Mouse (Mus musculus): Measurements from ENCODE around the gene Naa38. TPM values are rescaled to one million over a fixed set of nuclear protein-coding genes. Genes with fewer than 3 reads are reported as not detected.

Naa38 gene
- total RNA-seq, 1 experiment from 2014 or later = 93.2 TPM

DNA sequence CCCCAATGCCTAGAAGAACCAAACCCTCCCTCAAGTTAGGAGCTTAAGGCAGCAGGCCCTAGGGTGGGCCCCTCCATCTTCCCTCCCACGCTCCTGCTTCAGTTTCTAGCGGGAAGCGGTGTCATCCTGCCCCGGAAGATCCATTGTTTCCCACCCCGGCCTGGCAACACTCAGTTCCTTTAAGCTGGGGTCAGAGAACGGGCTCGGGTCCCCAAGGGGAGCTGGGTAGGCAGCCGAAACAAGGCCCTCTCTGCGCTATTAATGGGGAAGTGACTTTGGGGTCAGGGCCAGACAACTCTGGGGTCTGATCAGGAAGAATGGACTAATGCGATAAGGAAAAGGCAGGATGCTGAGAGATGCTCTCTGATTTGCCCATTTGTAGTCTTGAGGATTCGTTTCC is 1.5 kb downstream of the Naa38 start:
- peak in 1 of 2 experiments; percentile 4; a peak in 1 of 4 replicates for ATAC-seq (replicated peaks in 1 of 2; ENCODE audit: insufficient read depth in 1 of 2, low FRiP score in 2 of 2, low TSS enrichment in 1 of 2, low read depth in 1 of 2, poor library complexity in 2 of 2, severe bottlenecking in 2 of 2)

DNA sequence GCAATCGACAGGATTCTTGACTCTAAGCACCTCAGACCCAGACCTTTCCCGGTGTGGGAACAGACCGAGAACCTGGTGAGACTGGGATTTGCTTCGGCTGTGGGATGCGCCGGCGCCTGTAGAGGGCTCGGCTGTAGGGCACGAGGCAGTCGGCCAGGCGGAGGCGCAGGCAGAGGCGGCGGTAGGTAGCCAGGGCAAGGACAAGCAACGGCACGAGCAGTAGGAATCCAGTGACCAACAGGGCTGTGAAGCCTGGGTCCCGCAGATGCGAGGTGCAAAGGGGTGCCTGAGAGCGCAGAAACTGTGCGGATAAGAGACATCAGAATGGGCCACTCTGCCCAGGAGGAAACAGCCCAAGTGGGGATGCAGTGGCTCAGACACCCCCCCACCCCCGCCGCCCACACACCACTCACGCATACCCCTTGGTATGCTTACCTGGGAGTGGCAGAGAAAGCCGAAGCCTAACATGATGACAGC is 2.3 kb downstream of the Naa38 start:
- ATAC-seq (replicated peaks in 1 of 2; ENCODE audit: insufficient read depth in 1 of 2, low FRiP score in 2 of 2, low TSS enrichment in 1 of 2, low read depth in 1 of 2, poor library complexity in 2 of 2, severe bottlenecking in 2 of 2) = no peak

DNA sequence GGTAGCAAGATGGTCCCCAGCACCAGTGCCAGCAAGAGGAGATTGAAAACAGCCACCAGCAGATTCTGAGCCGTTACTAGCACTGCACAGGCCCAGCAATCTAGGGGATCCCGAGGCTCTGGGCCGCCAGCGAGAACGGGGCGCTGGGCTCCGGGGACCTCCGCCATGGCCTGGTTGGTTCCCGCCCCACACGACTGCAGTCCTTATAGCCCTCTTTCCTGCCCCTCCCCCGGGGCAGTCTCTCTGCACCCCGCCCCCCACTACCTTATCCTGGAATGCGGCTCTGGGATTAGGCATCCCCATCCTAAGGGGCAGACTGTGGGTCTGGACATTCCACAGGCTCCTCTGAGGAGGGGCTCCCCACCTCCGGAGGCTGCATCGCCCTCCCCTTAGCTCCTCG is 2.8 kb downstream of the Naa38 start, which contains the start of gene Tmem88:
Gene Tmem88, minus strand, starts transcription at position 176 of the 400 bp plus-strand sequence.
- no peak for ATAC-seq (replicated peaks in 1 of 2; ENCODE audit: insufficient read depth in 1 of 2, low FRiP score in 2 of 2, low TSS enrichment in 1 of 2, low read depth in 1 of 2, poor library complexity in 2 of 2, severe bottlenecking in 2 of 2)

DNA sequence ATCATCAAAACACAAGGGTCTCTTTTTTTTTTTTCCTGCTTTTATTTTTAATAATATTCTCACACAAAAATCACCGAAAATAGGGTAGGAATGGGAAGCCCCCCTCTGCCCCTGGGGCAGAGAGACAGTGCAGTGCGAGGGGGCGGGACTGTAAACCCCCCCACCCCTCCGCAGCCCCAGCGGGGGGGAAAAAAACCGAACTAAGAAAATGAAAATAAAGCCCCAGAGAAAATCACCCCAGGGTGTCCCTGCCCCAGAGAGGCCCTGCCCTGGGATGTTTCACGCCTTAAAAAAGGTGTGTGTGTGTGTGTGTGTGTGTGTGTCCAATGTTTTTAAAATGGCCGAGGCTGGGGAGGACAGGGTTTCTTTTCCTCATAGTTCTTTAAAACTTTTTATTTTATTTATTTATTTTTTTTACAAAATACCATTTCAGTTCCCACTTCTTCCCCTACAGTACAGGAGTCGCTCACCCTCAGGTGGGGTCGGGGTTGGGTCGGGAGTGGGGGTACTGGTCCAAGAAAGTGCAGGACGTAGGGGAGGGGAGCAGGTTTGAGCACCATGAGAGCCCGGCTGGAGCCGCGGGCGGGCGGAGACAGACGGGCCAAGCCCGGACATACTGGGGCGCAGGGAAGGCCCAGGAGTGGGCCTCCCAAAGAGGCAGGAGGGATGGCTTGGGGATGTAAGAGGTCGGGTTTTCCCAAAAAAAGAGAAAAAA is 3.4 kb downstream of the Naa38 start:
- no peak for ATAC-seq (replicated peaks in 1 of 2; ENCODE audit: insufficient read depth in 1 of 2, low FRiP score in 2 of 2, low TSS enrichment in 1 of 2, low read depth in 1 of 2, poor library complexity in 2 of 2, severe bottlenecking in 2 of 2)

DNA sequence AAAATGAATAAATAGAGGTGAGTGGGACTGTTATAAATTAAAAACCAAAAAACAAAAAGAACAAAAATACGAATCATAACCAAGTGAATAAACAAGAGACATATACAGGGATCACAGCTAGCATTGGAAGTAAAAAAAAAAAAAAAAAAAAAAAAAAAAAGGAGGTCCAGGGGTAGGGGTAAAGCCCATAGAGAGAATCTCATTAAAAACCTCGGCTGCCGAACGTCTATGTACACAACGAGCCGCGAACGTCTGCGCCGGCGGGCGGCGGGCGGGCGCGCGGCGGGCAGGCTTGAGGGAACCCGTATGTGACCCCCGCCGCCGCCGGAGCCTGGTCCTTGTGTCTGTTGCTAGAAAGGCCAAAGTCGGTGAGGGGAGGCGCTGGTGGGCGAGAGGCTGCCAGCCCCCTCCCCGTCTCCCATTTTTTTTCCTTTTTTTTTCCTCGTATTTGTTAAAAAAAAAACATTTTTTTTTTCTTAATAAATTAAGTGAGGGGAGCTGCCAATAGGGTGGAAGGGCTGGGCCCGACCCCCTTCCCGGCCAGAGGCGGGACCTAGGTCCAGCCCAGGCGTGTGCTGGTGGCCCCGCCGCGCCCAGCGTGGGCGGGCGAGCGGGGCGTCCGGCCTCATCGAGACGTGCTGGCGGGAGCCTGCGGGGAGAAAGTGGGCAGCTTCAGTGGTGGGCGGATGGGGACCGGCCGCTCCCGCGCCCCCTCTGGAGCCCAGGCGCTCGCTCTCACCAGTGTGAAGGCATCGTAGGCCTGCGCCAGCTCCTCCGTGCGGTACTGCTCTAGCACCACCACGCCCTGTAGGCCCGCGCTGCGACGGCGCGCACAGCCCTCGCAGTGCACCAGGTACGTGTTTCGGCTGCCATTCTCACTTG is 4.2 kb downstream of the Naa38 start:
- no peak for ATAC-seq (replicated peaks in 1 of 2; ENCODE audit: insufficient read depth in 1 of 2, low FRiP score in 2 of 2, low TSS enrichment in 1 of 2, low read depth in 1 of 2, poor library complexity in 2 of 2, severe bottlenecking in 2 of 2)

DNA sequence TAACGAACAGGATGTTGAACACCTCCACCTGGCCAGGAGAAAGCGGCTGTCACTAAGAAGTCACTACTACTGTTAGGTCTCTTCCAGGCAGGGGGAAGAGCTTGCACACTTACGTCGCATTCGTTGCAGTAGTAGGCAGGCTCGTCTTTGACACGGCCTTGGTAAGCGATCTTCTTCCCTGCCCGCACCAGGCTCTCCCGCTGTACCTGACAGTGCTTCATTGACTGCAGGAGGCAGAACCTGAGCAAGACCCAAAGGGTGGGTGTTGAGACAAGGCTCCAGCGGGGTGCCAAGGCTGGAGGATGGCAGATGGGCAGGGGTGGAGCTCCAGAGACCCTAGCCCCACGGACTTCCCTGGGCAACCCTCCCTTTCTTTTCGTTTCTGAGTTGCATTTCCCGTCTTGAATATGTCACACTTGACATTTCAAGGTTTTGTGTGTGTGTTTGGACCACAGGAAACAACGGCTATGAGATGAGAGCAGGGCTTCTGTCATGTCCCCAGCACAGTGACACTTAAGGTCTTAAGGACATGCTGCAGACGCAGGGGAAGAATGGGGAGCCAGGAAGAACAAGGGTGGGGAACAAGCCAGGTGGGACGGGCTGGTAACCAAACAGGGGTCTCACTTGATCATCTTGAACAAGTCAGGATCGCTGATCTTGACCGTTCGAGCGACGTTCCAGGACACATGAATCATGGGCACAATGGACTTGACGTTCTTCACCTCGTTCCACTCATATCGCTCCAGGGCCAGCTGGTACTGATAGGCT is 5.0 kb downstream of the Naa38 start:
- ATAC-seq (replicated peaks in 1 of 2; ENCODE audit: insufficient read depth in 1 of 2, low FRiP score in 2 of 2, low TSS enrichment in 1 of 2, low read depth in 1 of 2, poor library complexity in 2 of 2, severe bottlenecking in 2 of 2) = no peak

DNA sequence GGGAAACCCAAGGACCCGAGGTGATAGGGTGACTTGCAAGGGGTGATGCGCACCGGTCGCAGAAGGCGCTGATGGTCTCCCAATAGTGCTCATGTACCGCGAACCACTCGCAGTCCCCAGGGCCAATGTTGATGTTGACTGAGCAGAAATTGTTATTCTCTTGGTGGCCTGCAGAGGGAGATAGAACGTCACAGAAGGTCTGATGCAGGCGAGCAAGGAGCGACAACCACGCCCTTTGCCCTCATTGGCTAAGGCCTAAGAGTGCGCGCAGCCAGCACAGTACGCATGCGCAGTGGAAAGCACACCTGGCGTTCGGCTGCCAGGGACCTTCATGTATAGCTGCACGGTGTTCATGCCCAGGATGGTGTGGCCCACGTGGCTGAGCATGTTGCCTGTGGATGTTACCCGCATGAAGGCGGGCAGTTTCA is 5.9 kb downstream of the Naa38 start:
- peak; percentile 76 to 87 for ATAC-seq (replicated peaks in 1 of 2; ENCODE audit: insufficient read depth in 1 of 2, low FRiP score in 2 of 2, low TSS enrichment in 1 of 2, low read depth in 1 of 2, poor library complexity in 2 of 2, severe bottlenecking in 2 of 2)

DNA sequence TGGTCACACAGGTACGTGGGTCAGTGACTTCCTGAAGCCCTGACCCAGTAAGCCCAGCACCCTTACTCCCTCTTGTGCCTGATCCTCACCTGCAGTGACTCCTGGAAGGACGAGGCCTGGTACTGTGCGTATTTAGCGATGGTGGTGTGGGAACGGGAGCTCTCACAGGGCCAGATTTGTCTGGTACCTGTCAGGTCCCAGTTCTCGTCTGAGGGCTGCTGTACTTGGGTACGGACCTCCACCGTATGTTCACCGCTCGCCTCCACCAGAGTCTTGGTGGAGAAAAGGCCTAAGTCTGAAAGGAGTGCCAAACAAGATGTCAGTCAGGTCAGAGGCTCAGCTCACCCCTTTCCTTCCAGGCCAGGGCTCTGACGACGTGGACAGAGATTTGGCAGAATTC is 6.7 kb downstream of the Naa38 start:
- no peak for ATAC-seq (replicated peaks in 1 of 2; ENCODE audit: insufficient read depth in 1 of 2, low FRiP score in 2 of 2, low TSS enrichment in 1 of 2, low read depth in 1 of 2, poor library complexity in 2 of 2, severe bottlenecking in 2 of 2)

DNA sequence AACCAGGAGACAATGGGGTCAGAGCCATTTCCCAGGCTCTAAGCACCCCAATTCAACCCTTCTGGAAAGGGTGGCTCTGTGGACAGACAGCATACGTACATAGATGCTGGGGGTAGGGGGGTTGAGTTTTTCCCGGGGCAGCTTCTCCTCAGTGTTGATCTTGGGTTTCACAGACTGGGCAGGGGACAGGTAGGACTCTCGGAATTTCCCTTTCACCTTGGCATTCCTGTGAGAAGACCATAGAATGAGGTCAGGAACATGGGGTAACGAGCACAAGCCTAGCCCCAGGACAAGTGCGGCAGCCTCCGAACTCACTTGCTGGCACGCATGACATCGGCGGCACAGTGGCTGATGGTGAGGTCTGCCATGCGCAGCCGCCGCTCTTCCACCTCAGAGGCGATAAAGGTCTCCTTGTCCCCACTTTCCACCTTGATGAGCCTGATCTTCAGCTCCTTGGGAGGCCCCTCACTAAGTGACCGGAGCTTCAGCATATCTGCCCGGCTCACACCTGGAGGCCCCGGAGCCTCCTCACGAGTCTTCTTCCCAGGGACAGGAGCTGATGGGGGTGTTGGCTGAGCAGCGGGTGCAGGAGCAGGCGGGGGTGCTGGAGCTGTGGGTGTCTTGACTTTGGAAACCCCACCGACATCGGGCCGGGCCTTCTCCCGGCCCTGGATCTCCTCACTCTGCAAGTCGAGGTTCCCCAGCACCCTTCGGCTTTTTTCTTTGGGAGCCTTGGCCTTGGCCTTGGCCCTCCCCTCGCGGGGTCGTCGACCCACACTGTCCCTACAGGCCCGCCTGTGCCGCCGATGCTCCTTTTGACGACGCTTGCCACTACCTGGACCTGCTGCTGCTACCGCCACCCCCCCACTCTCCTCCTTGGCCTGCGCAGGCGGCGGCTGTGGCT is 8.7 kb downstream of the Naa38 start:
- ATAC-seq (replicated peaks in 1 of 2; ENCODE audit: insufficient read depth in 1 of 2, low FRiP score in 2 of 2, low TSS enrichment in 1 of 2, low read depth in 1 of 2, poor library complexity in 2 of 2, severe bottlenecking in 2 of 2) = no peak

DNA sequence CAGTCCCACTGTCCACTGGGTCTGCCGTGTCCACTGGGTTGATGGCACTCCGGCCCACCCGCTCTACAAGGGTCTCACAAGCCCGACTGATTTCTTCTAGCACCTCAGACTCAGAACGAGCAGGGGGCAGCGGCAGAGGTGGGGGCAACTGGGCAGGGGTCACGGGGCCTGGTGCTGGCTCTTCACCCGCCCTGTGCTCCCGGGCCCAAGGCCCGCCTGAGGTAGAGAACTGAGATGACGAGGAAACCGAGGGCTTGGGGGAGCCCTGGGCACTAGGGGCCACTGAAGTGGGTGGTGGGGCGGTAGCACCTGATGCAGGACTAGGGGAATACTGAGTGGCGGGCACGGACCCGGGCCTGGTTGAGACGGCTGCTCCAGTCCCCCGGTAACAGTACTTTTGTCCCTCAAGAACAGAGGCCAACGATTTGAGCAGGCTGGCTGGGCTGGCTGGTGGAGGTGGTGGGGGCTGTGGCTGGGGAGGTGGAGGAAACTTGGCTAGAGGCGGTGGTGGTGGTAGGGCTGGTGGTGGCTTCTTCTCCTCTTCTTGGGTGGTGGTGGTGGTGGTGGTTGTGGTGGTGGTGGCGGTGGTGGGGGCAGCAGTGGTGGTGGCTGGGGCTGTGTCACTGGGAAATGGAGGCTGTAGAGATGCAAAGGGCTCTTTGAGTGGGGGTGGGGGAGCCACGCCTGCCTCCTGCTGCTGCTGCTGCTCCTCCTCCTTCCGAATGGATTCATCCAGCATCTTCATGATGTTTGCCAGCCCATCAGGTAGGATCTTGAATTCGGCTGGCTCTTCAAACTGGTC is 9.5 kb downstream of the Naa38 start:
- no peak for ATAC-seq (replicated peaks in 1 of 2; ENCODE audit: insufficient read depth in 1 of 2, low FRiP score in 2 of 2, low TSS enrichment in 1 of 2, low read depth in 1 of 2, poor library complexity in 2 of 2, severe bottlenecking in 2 of 2)

DNA sequence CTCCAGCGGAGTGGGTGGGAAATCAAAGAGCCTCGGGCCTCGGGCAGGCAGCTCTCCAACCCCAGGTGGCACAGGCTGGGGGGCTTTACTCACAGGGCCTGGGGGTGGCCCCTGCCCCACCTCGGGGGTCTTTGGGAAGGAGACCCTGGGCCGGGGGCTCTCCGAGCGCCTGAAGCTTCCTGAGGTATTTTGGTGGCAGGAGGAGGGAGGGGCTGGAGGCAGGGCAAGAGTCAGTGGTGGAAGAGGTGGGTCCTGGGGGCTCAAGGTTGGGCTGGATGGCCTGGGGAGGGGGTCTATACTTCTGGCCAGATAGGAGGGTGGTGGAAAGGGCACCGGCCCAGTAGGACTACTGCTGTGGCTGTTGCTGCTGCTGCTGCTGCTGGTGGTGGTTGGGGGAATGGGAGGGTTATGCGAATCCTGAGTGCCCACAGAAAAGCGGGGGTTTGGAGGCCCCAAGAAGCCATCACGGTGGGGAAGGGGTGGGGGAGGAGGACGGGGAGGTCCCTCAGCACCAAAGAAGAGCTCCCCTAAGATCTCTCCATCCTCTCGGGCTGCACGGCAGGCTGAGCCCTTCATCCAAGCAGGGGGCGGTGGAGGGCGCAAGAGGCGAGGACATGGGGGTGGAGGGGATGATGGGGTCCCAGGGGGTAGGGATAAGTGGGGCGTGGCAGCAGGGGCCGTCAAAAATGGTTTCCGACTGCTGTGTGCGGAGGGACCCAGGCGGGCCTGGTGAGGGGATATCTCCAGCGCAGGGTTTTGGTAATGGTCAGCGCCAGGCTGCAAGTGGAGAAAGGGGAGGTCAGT is 10.3 kb downstream of the Naa38 start:
- no peak for ATAC-seq (replicated peaks in 1 of 2; ENCODE audit: insufficient read depth in 1 of 2, low FRiP score in 2 of 2, low TSS enrichment in 1 of 2, low read depth in 1 of 2, poor library complexity in 2 of 2, severe bottlenecking in 2 of 2)

DNA sequence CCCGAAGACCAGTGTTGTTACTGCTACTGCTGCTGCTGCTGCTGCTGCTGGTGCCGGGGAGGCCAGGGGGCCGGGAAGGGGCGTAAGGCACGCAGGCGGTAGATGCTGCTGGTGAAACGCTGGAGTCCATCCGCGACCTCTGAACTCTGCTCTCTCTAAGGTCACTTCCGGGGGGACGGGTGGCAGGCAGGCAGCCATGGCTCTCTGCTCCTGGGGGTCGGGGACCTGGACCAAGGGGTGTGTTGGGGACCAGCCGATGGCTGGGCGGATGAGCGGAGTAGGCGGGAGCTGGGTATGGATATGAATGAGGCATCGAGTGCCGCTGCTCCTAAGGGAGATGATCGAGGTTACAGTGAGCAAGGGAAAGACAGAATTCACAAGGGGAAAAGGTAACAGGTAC is 11.0 kb downstream of the Naa38 start:
- ATAC-seq (replicated peaks in 1 of 2; ENCODE audit: insufficient read depth in 1 of 2, low FRiP score in 2 of 2, low TSS enrichment in 1 of 2, low read depth in 1 of 2, poor library complexity in 2 of 2, severe bottlenecking in 2 of 2) = no peak

DNA sequence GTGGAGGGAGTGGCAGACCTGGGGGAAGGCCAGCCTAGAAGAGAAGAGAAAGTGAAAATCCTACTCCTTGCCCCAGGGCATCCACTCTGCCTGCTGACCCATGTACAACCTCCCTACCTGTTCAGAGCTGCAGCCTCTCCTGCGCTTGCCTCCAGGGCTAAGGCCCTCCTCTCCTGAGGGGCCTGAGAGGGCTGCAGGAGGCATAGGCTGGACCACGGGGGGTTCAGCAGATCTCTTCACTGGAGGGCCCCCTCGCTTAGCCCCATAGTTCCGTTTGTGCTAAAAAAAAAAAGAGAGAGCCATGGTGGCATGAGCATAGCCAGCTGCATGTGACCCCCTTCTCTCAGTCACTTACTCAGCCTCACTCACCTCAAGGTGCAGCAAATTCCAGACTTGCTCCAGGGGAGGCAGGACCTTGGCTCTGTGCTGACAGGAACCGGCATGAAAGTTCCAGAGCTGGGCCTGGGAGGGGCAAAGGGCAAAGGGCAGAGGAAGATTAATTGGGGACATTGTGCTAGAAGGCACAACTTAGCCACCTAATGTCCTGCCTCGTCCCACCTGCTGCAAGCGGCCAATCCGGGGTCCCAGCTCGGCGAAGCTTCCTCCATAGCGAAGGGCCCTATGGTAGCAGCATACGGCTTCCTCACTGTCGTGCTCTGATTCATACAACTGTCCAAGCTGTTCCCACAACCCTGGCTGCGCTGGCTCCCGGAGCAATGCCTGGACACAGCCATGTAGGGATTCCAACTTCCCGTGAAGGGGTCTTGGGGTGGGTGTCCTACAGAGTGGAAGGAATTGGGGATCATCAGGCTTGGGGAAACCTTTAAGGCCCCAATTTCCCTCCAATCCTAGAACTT is 11.8 kb downstream of the Naa38 start:
- no peak for ATAC-seq (replicated peaks in 1 of 2; ENCODE audit: insufficient read depth in 1 of 2, low FRiP score in 2 of 2, low TSS enrichment in 1 of 2, low read depth in 1 of 2, poor library complexity in 2 of 2, severe bottlenecking in 2 of 2)

DNA sequence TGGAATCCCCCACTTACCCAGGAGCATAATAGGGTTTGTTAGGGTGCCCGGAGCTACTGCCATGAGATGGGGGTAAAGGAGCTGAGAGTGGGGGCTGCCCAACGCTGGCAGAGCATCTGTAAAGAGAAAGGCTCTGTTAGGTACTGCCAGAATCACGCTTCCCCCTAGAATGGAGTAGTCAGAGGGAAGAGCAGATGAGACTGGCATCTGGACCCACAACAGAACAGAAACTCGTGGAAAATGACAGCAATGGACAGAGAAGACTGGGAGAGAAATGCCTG is 12.4 kb downstream of the Naa38 start:
- ATAC-seq (replicated peaks in 1 of 2; ENCODE audit: insufficient read depth in 1 of 2, low FRiP score in 2 of 2, low TSS enrichment in 1 of 2, low read depth in 1 of 2, poor library complexity in 2 of 2, severe bottlenecking in 2 of 2) = no peak

Measured in hematopoietic stem cell, adult 5-6 weeks (primary cell).